Mouse (Mus musculus) erythroblast, embryonic 14.5 days (primary cell): ENCODE data around the gene Tspan7.

Experiments
- GATA1 ChIP-seq: IDR thresholded peaks from 2 replicates; pipeline ENCODE4 v1.6.1; 2012; ENCODE audit warnings: low read length, inconsistent platforms, mixed read lengths
- TAL1 ChIP-seq: IDR thresholded peaks from 3 replicates; pipeline ENCODE4 v1.6.1; 2012; ENCODE audit warnings: low read length, inconsistent platforms, mixed read lengths

DNA sequence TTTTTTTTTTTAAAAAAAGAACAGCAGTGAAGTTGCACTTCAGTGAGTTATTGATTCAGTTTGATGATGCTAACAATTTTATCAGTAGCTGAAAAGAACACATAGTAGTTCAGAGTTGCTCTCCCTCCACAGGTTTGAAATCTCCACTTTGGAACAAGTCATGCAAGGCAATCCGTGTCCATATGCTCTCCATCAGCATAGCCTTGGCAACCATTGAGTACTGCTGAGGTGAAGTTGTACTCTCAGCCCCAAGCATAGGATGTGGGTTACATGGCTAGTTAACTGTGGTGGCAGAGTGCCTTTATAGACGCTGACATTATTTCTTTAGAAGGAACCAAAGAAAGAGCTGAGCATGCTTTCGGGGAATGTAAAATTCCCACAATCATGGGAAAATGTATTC, 27.7 kb upstream of the Tspan7 start:
- TF ChIP-seq GATA1 (no peak), TAL1 (no peak)
